Mouse (Mus musculus): ENCODE results near the gene 4930402H24Rik. TPM values are rescaled to one million over a fixed set of nuclear protein-coding genes. Genes with fewer than 3 reads are reported as not detected.

The 4930402H24Rik gene
- polyA plus RNA-seq, 1 experiment, result 35.2 TPM

DNA sequence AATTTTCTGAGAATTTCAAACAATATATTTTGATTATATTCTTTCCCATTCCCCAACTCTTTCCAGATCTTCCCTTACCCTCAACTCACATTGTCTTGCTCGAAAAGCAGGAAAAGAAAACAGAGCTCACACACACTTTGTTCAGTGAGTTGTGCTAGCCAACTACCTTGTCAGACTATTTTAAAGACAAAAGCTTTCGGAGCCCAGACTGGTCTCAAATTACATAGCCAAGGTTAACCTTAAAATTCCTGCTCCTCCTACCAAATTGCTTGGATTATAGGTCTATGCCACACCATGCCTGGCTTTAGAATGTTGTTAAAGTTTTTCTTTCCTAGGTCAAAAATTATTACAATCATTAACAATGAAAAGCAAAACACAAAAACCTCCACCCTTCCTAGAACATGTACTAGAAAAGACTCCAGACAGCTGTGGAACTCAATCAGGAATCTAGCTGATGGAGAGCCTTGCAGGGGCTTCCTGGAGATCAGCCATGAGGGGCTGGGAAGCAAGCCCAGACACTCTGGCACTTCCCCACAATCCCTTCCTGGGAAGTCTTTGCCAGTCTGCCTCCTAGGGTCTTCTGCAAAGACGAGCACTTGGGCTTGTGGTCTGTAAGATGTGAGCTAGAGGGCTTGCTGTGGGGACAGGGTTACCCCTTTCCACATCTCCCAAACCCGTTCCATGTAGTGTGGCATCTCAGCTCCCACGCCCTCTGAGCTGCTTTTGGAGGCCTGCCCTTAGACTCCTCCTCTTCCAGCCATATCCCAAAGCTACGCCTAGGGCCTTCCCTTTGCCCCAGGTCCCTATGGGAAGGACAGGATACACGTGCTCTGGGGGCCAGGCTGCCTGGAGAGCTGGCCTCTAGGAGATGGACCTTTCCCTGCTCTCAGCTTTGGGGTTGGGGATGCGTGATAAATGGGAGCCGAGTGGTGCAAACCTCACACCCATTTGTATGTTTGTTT lies 201.9 kb downstream of the 4930402H24Rik start:
- 0 out of 2 replicates have a peak, but pooled peaks cover 4% of the 10 kb centered on the region for H3K4me1 ChIP-seq (replicated peaks; ENCODE audit: control insufficient read depth, insufficient read depth, low read length)
- no peak overlapping the region for H3K4me3 ChIP-seq (ENCODE audit: control insufficient read depth, insufficient read depth, low read length)
- no peak overlapping the region for H3K27ac ChIP-seq (ENCODE audit: control insufficient read depth, insufficient read depth, low read length)
- WGBS, result 91% methylated on average over 9 of the region's 9 CpGs
- DNase-seq, result no peak
- TF ChIP-seq CTCF (IDR thresholded peaks at IDR 0.05; ENCODE audit: borderline replicate concordance, control insufficient read depth, extremely low read depth, insufficient read depth, low read length, poor library complexity) (no peak), POLR2A (IDR thresholded peaks at IDR 0.05; ENCODE audit: control insufficient read depth, extremely low read depth, insufficient read depth, low read length, poor library complexity) (no peak)
- no peaks in the 10 kb centered on the region for H3K27me3 ChIP-seq (ENCODE audit: control insufficient read depth, insufficient read depth, low read length)
- peaks cover 5% of the 10 kb centered on the region for H3K36me3 ChIP-seq (ENCODE audit: control insufficient read depth, insufficient read depth, low read length)

DNA sequence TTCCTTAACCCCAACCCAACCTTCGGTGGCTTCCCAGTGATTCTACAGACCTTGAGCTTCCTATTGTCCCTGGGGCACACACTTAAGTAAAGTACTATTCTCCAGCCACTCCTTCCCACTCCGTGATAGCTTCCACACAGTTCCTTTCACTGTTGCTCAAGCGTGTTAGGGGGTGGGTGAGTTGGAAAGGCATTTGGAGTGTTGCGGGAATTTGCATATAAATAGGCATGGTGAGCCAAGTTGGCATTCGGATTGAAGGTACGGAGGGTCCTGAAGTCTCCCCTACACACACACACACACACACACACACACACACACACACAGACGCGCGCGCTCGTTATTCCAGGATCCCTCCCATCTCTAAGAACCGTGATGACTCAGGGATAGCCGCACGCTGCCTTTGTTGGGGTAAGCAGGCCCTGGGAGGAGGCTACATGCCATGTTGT lies 208.4 kb downstream of the 4930402H24Rik start:
- Histone ChIP-seq H3K4me3 (ENCODE audit: control insufficient read depth, insufficient read depth, low read length) (peak overlapping the region; percentile 41), H3K27ac (ENCODE audit: control insufficient read depth, insufficient read depth, low read length) (no peak overlapping the region), H3K36me3 (ENCODE audit: control insufficient read depth, insufficient read depth, low read length) (no peaks in the 10 kb centered on the region), H3K27me3 (ENCODE audit: control insufficient read depth, insufficient read depth, low read length) (no peaks in the 10 kb centered on the region; the same call in 1 of the 2 replicates), H3K4me1 (replicated peaks; ENCODE audit: control insufficient read depth, insufficient read depth, low read length) (peaks cover 13% of the 10 kb centered on the region)
- 57% methylated on average over 14 of the region's 14 CpGs for WGBS
- no peak for DNase-seq
- TF ChIP-seq POLR2A (IDR thresholded peaks at IDR 0.05; ENCODE audit: control insufficient read depth, extremely low read depth, insufficient read depth, low read length, poor library complexity) (no peak), CTCF (IDR thresholded peaks at IDR 0.05; ENCODE audit: borderline replicate concordance, control insufficient read depth, extremely low read depth, insufficient read depth, low read length, poor library complexity) (no peak)

DNA sequence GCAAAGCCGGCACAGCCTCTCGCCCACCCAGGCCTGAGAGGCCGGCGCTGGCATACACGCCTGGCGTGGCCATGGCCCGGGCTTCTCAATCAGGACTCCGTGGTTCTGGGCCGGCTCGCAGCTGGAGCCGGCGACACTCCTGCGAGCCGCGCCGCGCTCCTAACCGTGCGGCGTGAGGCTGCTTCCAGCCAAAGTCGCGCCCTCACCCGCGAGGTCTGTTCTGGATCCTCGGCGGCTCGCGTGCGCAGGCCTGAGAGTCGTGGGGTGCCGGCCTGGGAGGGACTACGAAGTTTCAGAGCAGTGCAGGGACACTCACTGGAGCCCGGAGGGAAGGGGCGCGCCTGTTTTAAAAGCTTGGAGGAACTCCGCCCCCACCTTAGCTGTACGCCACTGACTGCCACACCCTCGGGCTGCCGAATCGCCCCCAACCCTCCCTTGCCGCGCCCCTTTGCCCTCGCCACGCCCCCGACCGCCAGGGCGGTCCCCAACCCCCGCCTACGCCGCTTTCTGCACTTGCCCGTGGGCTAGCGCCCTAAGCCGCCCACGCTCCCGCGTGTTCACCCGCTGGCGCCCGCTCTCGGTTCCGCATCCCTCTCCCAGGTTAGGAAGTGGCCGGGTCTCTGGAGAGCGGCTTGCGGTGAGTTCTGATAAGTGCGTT lies 208.9 kb downstream of the 4930402H24Rik start, which contains the start of gene Slc4a11:
Gene Slc4a11, minus strand, starts transcription at position 367 of the 658 bp plus-strand sequence.
- H3K27me3 ChIP-seq (ENCODE audit: control insufficient read depth, insufficient read depth, low read length), result no peaks in the 10 kb centered on the region; the same call in 1 of the 2 replicates
- WGBS, result under 1% methylated on average over 65 of the region's 65 CpGs

DNA sequence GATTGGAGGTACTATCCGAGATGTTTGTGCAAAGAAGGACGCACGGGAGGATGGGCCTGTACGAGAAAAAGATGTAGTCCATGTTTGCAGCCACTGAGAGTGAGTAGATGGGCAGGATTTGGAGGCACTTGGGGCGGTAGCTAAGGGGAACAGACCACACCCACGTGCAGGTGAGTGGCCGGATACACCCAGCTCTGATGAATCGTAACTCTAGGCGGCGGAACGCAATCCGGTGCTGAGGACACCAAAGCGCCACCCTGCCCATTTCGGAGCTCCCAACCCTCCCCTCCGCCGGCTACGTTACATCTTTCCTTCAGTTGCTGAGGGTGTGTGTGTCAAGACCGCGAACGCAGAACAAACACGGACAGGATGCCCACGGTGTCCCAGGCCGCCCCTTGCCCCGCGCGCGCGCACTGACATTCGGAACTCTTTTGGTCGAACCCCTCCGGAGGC lies 209.5 kb downstream of the 4930402H24Rik start:
- peak overlapping the region; percentile 41 for H3K4me3 ChIP-seq (ENCODE audit: control insufficient read depth, insufficient read depth, low read length)
- no peaks in the 10 kb centered on the region for H3K36me3 ChIP-seq (ENCODE audit: control insufficient read depth, insufficient read depth, low read length)
- no peak overlapping the region for H3K27ac ChIP-seq (ENCODE audit: control insufficient read depth, insufficient read depth, low read length)
- TF ChIP-seq POLR2A (IDR thresholded peaks at IDR 0.05; ENCODE audit: control insufficient read depth, extremely low read depth, insufficient read depth, low read length, poor library complexity) (no peak), CTCF (IDR thresholded peaks at IDR 0.05; ENCODE audit: borderline replicate concordance, control insufficient read depth, extremely low read depth, insufficient read depth, low read length, poor library complexity) (no peak)
- 2% methylated on average over 31 of the region's 31 CpGs for WGBS
- H3K27me3 ChIP-seq (ENCODE audit: control insufficient read depth, insufficient read depth, low read length), result no peaks in the 10 kb centered on the region; the same call in 1 of the 2 replicates
- peaks cover 13% of the 10 kb centered on the region for H3K4me1 ChIP-seq (replicated peaks; ENCODE audit: control insufficient read depth, insufficient read depth, low read length)
- peak; percentile 11 for DNase-seq

More for the DNA sequence above, 208.9 kb downstream of the 4930402H24Rik start, which contains the start of gene Slc4a11:
- peaks cover 13% of the 10 kb centered on the region for H3K4me1 ChIP-seq (replicated peaks; ENCODE audit: control insufficient read depth, insufficient read depth, low read length)
- no peaks in the 10 kb centered on the region for H3K36me3 ChIP-seq (ENCODE audit: control insufficient read depth, insufficient read depth, low read length)
- no peak within 1 kb of the TSS for H3K27ac ChIP-seq (ENCODE audit: control insufficient read depth, insufficient read depth, low read length)
- H3K4me3 ChIP-seq (ENCODE audit: control insufficient read depth, insufficient read depth, low read length), result peak within 1 kb of the TSS; percentile 41
- peak; percentile 81 for DNase-seq
- TF ChIP-seq POLR2A (IDR thresholded peaks at IDR 0.05; ENCODE audit: control insufficient read depth, extremely low read depth, insufficient read depth, low read length, poor library complexity) (no peak), CTCF (IDR thresholded peaks at IDR 0.05; ENCODE audit: borderline replicate concordance, control insufficient read depth, extremely low read depth, insufficient read depth, low read length, poor library complexity) (no peak)

DNA sequence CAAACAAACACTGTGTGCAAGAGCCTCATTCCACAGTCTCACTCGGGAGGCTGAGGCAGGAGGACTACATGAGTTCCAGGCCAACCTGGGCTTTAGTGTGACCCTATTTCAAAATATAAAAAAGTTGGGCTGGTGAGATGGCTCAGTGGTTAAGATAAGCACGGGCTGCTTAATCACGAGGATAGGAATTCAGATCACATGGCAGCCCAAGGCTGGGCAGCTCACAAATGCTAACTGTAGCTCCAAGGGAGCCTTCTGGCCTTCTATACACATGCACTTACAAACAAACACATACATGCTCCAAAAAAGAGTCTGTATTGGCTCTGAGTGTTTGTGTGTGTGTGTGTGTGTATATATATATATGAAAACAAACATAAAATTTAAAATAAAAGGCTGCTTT lies 212.6 kb downstream of the 4930402H24Rik start:
- 70% methylated on average over 3 of the region's 3 CpGs for WGBS
- no peak for DNase-seq
- Histone ChIP-seq H3K4me1 (replicated peaks; ENCODE audit: control insufficient read depth, insufficient read depth, low read length) (peaks cover 13% of the 10 kb centered on the region), H3K36me3 (ENCODE audit: control insufficient read depth, insufficient read depth, low read length) (no peaks in the 10 kb centered on the region), H3K27ac (ENCODE audit: control insufficient read depth, insufficient read depth, low read length) (no peak overlapping the region), H3K27me3 (ENCODE audit: control insufficient read depth, insufficient read depth, low read length) (no peaks in the 10 kb centered on the region; the same call in 1 of the 2 replicates), H3K4me3 (ENCODE audit: control insufficient read depth, insufficient read depth, low read length) (no peak overlapping the region)
- TF ChIP-seq CTCF (IDR thresholded peaks at IDR 0.05; ENCODE audit: borderline replicate concordance, control insufficient read depth, extremely low read depth, insufficient read depth, low read length, poor library complexity) (no peak), POLR2A (IDR thresholded peaks at IDR 0.05; ENCODE audit: control insufficient read depth, extremely low read depth, insufficient read depth, low read length, poor library complexity) (no peak)

DNA sequence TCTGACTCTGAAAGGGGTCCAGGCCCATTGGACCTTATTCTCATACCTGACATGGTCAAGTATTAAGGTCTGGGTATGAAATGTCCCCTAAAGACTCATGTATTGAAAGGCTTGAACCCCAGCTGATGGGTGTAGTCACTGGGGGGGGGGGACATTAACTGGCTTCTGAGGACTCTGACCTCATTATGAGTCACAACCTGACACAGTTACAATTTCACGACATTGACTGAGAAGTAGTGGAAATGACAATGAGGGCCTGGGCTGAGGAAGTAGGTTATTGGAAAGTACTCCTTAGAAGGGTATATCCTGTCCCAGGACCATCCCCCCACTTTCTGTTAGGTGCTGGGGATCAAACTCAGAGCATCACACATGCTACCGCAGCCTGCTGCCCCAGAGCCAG lies 217.2 kb downstream of the 4930402H24Rik start:
- no peak for DNase-seq
- WGBS, result 69% methylated on average over 2 of the region's 2 CpGs

More for the DNA sequence above, 217.2 kb downstream of the 4930402H24Rik start:
- no peak for TF ChIP-seq POLR2A (IDR thresholded peaks at IDR 0.05; ENCODE audit: control insufficient read depth, extremely low read depth, insufficient read depth, low read length, poor library complexity)
- TF ChIP-seq CTCF (IDR thresholded peaks at IDR 0.05; ENCODE audit: borderline replicate concordance, control insufficient read depth, extremely low read depth, insufficient read depth, low read length, poor library complexity), result no peak
- no peak overlapping the region for H3K27ac ChIP-seq (ENCODE audit: control insufficient read depth, insufficient read depth, low read length)
- H3K4me1 ChIP-seq (replicated peaks; ENCODE audit: control insufficient read depth, insufficient read depth, low read length), result no peaks in the 10 kb centered on the region
- H3K36me3 ChIP-seq (ENCODE audit: control insufficient read depth, insufficient read depth, low read length), result no peaks in the 10 kb centered on the region
- no peaks in the 10 kb centered on the region for H3K27me3 ChIP-seq (ENCODE audit: control insufficient read depth, insufficient read depth, low read length)
- H3K4me3 ChIP-seq (ENCODE audit: control insufficient read depth, insufficient read depth, low read length), result no peak overlapping the region
